Mouse (Mus musculus) myocyte (in vitro differentiated cells): ENCODE measurements at regions not wholly inside any gene's neighbourhood (a gene's known extent, or its start where the extent isn't known, plus 50 kb on each side); places are given as distances from the start of the nearest gene placed in this dataset.

ENCODE experiments used
- POLR2A ChIP-seq: IDR thresholded peaks from one replicate; pipeline ENCODE4 v1.6.1; 2011; ENCODE audit warnings: low read depth, mild to moderate bottlenecking, control low read depth, moderate library complexity; ENCODE audit not compliant: insufficient read length
- USF1 ChIP-seq: IDR thresholded peaks from one replicate; pipeline ENCODE4 v1.6.1; 2011; ENCODE audit warnings: low read depth, mild to moderate bottlenecking, control low read depth, moderate library complexity

DNA sequence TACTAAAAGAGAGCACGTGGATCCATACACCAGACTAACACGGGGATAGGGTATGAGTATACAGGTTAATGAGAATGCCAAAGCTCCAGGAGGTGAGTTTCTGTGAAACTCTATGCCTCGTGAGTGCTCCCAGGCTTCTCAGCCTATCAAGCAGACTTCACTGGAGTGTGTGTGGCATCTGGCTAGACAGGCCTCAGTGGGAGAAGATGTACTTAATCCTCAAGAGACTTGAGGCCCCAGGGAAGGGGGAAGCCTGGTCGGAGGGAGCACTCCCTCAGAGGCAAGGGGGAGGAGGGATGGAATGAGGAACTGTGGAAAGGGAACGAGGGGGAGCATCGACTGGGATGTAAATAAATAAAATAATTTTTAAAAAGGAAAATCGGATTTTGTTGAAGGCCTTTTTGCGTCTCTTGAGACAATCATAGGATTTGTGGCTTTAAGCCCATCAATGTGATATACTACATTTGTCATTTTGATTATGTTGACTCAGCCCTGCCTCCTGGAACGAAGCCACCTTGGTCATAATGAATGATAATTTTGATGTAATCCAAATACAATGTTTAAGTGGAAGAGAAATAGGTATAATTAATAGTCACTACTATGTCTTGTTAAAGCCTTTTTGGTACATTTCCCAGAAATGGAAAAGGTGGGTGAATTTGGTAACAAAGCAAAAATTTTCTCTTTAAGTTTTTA is 62.4 kb downstream of the Erv3 start:
- TF ChIP-seq POLR2A = no peak
- no peak for TF ChIP-seq USF1
